Mouse (Mus musculus) adrenal gland, postnatal 25 days (tissue): ENCODE data around the gene Prkacb. TPM values are rescaled to one million over a fixed set of nuclear protein-coding genes. Genes with fewer than 3 reads are reported as not detected.

Experiments
- DNase-seq: peaks from one replicate; pipeline ENCODE4 v3.0.0; 2021; ENCODE audit warnings: mixed read lengths
- long read RNA-seq: library from polyadenylated mRNA; stranded (forward); transcript quantifications from one replicate; pipeline ENCODE4 v2.0.0, GENCODE M21; 2021
- total RNA-seq: library from RNA; stranded (reverse); gene quantifications from 2 replicates; pipeline ENCODE4 v1.2.3, GENCODE M21; 2021

Prkacb gene
- 78.9 and 124 TPM in 2 replicates for total RNA-seq
- long read RNA-seq, full-length matches to known transcripts, result 69 of 77 reads
- long read RNA-seq, partial matches to known transcripts, result 1 of 77 reads
- long read RNA-seq, other reads (novel, unspliced or antisense), result 7 of 77 reads

DNA sequence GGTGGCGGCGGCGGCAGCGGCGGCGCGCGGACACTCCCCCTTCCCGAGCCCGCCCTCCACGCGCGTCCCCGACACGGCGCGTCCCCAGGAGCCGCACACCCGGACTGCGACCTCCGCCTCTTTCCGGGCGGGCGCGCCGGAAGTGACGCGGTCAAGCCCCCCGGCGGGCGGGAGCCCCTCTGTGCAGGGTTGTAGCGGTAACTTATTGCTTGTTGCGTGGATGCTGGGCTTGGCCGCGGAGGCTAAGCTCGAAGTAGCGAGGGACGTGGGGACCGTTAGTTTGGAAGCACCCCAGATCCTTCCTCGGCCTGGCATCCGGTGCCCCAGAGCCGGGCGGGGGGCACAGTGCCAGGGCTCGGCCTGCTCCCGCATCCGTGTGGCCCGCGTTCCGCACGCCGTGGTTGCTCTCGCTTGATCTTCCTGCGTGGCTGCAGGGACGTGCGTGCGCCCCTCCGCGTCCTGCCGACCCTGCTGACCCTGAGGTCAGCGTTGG lies at the start of gene Prkacb:
TSS of gene Prkacb (minus strand) at position 90 of the 493 bp plus-strand sequence.
- peak; percentile 95 for DNase-seq

DNA sequence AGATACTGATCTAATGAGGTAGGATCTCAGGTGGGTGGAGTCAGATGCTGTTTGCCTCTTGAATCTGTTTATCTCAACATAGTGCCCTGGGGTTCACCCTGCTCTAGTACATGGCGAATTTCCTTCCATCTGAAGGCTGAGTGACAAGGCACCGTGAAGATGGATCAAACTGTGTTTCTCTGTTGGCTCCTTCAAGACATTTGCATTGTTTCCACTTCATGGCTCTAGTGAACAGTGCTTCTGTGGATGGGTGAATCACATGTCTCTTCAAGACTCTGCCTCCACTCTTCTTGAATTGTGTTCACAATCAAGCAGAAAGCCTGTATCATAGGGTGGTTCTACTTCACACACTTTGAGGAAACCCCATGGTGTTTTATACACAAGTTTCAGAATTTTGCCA lies 47.5 kb upstream of the Prkacb start:
- no peak for DNase-seq

DNA sequence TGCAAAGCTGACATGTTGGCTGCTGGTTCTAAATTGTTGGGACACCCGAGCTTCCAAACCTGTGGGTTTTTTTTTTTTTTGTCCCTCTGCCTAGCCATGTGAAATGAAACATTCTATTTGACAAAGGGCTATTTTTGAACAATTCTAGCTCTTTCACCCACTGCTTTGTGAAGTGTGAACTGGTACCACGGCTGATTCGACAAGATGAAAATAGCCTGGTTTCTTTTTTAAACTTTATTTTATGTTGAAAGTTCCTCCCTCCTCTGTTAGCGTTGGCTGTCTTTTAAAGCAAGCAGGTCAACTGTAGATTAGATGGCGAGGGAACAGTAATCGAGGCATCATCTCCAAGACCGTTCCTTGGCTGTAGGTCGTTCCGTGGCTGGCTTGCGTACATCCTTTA lies 44.6 kb upstream of the Prkacb start:
- DNase-seq, result no peak

DNA sequence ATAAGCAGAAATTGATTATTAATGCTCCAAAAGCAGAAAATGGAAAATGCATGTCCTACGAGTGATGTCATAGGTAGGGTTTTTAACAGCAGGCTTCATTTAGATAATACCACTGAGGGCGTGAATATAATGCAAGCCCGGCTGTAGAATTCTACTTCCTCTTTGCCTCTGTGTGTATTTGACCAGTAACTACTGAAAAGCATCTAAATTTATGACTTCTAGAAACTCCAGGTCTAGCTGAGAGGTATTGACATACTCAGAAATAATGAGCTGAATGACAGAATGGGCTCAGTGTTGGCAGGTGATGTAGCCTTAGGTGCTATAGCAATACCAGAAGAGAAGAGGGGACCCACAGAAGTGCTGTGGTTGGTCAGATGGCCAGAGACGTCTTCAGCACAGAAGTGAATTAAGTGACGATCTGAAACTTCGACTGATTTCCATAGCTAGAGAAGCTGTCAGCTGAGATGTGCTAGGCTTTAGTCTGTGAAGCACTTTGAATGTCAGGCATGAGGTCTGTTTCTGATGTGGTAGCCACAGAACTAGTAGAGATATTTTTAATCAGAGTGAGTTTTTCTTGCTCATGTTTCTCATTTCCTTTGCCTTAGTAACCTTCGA lies 41.8 kb upstream of the Prkacb start:
- DNase-seq, result no peak

DNA sequence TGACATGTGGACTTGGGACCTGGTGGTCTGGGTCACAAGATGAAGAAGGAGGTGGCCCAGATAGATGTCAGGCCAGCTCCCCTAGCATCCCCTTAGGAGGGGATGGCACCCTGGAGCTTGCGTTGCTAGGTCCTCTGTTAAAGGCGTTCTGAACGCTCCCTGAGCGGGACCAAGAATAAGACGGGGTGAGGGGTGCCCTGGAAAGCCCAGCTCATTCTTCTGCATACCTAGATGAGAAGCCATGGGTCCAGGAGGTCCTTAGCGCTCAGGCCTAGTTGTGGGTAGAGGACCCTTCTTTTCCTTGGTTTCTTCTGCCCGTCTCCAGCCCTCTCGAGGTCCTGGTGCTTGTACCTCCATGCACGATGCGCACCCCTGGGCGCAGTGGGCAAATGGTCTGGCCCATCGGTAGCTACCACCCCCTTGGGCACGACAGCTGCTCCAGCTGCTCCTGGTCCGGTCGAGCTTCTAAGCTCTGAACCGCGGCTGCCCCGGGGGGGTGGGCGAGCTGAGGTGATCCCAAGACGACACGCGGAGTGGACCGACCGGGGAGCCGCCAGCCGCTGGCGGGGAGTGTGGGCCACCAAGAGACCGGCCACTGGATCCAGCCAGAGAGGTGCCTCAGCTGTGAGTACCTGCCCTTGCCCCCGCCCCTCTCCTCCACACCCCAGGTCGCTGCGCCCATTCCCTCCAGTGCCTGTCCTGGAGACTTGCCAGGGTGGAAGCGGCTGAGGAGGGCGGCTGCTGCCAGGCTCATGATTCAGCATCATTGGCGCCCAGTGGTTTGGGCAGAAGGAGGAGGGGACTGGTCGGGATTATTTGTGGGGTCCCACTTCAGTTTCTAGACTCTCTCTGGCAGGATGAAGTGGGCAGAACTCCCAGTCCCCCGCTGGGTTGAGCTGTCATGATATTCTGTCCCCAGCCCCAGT lies 39.4 kb upstream of the Prkacb start, which contains the start of gene Ttll7:
TSS of gene Ttll7 (plus strand) at position 402 of the 926 bp plus-strand sequence.
- DNase-seq, result peak; percentile 84

DNA sequence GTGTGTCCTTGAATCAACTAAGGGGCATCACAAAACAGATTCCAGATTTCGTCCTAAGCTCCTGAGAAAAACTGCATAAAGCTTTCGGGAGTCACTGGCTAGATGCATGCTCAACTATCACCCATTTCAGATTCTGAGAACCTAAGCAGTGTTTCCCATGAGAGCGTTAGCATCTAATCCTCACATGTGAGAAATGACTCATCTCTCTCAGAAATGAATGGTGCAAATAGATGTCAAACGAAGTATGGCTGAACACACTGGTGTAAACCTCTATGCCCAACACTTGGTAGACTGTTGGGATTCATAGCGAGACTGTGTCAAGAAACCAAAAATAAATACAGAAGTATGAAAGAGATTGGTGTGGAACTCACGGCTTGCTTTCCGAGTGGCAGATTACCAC lies 36.6 kb upstream of the Prkacb start:
- DNase-seq, result no peak

DNA sequence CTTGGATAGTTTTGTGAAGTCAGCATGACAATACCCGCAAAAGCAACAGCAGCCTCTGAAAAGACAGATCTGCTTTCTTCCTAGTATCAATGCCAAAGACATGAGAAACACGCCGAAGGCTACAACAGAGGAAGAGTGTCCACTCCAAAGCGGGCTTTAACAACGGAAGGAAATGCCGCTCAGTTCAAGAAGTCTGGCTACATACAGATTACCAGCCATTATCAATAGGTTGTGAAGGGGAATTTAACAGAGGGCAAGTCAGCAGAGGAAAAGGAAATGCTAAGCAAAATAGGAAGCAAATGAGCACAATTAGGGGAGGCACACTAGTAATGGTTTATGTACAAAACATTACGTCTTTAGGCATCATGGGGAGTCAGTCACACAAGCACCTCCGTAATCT lies 35.3 kb upstream of the Prkacb start:
- DNase-seq, result no peak

DNA sequence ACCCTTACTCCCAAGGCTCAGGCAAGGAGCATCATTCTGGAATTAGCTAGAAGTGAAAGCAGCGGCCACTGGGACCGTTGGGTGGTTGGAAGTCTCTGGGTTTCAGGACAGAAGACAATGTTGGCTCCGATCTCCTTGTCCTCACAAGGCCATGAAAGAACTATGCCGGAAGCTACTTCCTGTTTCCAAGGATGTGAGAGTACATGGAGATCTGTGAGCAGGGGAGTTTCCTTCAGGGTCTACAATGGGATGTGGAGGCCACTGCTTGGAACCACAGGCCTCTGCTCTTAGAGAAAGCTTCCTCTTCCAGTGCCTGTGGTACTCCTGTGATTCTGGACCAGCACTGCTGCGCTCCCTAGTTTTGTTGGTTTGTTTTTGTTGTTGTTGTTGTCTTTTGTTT lies 33.4 kb upstream of the Prkacb start:
- no peak for DNase-seq

DNA sequence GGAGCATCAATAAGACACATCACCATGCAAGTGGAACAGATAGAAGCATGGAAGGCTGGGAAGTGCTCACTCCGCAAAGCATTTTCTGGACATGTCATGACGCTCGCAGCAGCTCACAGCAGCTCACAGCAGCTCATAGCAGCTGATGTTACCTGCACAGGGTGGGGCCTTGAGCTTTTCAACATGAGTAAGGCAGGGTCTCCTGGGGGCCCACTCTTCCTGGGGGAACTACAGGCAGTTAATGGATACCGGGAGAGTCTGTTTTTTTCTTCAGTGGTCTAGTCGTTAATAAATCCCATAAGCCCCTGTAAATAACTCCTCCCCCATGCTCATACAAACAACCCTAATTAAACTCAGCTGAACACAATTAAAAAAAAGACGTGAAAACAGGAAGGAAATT lies 30.7 kb upstream of the Prkacb start:
- no peak for DNase-seq

DNA sequence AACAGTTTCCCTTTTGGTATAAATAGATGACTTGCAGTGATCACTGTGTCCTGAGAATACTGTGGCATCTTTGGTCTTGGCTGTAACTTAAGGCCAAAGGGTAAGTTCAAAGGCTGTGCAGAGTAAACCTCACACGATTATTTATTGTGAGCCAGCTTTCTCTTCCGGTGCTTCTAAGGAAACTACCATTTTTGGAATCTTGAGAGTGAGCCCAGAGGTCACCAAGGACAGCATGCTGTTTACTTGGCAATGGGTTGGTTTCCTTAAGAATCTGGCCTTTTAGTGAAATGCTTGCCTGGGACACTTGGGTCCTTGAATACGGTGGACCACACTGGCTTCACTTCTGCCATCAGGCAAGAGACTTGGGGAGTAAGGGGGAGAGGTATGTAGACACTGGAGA lies 30.0 kb upstream of the Prkacb start:
- DNase-seq, result no peak

DNA sequence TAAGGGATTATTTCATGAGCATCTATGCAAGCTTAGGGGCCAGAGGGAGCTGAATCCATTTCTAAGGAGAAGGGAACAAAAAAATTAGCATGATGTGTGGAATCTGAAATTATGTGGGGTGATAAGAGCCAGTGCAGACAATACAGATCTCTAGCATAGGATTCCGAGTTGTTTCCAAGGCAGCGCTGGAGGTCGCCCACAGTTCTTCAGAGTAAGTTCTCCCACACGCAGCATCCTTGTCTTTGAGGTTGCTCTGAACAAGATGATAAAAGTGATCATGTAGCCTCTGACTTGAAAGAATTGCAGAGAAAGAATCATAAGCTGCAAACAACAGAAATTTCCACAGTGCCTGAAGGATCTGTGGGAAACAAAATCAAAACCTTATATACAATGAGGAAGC lies 7.9 kb upstream of the Prkacb start:
- DNase-seq, result no peak

DNA sequence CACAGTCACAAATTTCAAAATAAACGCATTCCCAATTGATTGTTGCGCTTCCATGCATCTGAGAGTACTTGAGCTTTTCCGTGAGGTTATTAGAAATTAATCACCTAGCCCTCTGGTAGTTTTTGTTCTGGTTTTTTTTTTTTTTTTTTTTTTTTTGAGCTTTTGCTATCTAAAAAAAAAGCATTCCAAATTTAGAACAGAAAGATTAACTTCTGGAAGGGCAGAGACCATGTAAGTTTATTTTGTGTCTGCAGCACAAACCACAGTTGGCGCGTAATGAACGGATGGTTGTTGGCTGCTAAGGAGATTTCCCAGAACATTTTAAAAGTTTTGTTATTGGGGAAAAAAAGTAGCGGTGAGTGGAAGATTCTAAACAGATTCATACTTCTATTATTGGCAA lies 834 bp upstream of the Prkacb start:
- no peak for DNase-seq

DNA sequence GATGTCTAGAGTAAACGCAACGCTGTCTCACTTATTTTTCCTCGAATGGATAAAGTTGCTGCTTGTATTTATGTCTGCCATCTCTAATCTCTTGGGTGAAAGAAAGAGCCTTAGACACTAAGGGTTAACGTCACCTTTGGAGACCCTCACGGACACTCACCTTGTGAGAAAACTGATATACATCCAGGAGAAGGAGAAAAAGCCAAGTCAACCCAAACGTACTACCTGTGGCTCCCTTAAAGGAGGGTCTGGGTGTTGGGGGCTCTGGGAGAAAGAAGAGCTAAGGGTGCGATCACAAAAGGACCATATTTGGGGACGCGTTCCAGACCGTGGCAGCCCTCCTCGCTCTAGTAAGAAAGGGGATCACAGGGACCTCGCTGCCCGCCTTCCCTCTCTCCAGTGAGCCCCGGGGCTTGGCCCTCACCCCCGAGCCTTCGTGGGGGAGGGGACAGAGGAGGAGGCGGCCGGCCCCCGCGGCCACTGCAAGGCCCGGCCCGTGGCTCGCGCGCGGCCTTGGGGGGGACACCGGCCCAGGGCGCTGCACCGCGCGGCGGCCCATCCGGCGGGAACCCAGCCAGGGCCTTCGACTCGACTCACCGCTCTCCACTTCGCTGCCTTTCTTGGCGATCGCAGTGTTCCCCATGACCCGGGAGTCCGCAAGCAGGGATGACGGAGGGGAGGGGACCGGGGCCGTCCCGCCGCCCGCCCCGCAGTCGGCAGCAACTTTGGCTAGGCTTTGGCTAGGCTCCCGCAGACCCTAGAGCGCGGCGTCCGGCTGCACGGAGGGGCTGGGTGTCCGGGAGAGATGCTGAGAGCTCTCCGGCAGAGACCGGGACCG lies 530 bp downstream of the Prkacb start:
- DNase-seq, result peak; percentile 64

DNA sequence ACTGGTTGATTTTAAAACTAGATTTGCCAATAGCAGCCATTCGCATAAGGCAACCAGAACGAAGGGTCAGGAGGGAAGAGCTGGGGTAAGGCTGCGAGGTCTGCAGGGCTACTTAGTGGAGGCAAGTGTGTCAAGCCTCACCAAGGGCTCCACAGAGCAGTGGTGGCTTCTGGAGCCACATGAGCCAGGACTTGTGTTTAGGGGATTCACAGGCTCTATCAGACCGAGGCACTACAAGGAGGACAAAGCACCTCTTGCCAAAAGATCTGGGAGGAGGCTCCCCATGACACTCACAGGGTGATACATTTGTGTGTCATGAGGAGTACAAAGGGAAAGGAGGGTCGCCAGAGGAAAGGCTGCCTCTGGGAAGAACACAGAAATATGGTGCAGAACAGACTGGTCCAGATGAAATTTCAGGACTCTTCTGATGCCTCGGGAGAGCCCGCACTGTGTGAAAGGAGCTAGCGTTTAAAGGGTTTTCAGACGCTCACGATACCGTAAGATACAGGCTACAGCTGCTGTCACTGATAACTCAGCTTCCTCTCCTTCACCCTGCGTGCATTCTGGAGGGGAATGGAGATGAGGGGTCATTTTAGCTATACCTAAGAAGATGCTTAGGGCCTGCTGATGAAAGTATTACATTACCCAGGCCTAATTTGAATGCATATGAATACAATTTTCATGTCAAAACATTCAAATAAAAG lies 19.1 kb downstream of the Prkacb start:
- no peak for DNase-seq

DNA sequence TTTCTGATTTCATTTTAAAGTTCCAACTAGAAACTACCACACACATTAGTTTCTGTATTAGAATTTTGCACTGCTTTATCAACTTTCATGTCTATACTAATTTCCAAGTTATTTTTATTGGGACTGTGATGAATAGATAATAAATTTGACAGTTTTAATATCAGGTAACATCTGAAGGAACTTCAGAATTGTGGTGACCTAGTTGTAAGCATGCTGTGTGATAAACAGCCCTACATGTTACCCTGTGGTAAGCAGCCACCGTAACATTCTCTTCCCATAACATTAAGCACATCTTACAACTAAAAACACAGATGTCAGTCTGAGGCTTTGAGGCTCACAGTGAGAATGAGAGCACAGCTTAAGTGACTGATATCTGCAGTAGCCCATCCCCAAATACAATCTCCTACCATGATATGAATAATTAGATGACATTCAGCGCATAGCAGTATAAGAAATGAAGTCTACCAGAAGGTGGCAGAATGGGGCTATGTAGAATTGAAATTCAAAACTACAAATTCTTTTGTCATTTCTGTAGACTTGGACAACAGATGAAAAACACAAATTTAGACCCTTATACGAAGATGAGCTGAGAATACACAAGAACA lies 20.5 kb downstream of the Prkacb start:
- DNase-seq, result no peak

DNA sequence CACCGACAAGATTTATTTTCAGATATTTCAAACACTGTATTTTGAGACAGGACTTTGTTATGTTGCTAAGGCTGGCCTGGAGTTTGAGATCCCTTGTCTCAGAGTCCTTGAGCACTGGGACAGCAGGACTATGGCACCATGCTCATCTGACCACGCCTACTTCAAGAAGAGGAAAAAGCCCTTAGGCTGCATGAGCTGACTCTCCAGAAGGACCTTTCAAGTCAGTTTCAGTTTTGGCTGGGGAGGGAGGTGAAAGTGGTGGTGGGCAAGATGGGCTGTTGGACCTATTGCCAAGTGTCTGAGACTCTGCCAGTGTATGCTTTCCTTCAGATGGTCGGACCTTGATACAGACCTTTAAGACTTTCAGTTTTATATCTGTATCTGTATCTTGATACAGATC lies 28.6 kb downstream of the Prkacb start:
- DNase-seq, result no peak

DNA sequence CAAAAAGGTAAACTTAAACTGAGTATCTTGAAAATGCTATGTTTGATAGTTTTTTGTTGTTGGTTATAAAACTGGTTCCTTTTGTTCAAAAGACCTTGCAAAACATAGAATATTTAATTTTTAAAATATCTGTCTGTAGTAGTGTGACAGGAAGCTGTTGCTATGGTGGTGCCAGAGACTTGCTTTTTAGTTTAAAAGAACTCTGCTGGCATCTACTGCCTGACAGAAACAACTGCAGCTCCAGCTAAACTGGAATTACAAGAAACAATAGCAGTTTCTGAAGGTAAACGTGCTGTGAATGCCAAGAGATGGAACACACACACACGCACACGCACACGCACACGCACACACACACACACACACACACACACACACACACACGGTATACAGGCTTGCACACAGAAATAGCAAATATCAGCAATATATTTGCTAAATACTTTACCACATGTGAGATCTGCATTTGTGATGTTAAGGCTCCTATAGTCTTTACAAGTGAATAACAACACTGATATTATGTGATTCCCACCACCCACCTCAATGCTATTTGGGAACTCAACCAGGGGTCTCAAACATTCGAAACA lies 29.1 kb downstream of the Prkacb start:
- no peak for DNase-seq

DNA sequence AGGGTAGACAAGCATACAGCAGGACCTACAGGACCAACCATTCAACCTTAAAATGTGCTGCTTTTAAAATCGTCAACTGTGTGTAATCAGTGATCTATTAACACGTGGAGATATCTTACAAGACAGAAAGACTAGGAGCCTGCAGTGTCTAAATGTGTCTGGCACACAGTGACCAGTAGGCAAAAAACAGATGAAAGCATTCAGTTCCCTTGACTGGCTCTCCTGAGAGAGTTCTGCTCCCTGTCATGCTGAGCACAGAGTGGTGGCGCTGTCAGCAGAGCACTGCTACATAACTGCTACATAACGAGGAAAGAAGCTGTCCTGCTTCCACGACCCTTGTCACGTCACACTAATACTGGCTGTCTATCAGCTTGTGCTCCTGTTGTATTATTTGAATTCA lies 30.2 kb downstream of the Prkacb start:
- DNase-seq, result no peak

DNA sequence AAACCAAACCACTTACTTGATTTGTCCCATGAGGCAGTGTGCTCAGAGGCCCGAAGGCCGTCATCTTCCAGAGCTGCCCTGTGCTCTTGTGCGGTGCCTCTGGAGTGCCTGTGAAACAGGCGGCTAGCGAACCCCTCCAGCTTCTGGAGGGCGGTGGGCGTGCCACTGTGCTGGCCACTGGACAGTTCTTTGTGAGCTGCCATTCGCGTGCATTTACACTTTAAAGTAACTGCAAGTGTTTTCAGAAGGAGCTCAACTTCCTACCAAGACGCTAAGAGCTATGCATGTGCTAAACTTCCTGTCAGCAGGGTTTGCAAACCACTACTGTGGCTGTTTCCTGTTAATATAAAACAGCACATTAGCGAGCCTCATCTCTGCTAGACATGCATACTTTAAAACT lies 31.7 kb downstream of the Prkacb start:
- DNase-seq, result peak; percentile 19

DNA sequence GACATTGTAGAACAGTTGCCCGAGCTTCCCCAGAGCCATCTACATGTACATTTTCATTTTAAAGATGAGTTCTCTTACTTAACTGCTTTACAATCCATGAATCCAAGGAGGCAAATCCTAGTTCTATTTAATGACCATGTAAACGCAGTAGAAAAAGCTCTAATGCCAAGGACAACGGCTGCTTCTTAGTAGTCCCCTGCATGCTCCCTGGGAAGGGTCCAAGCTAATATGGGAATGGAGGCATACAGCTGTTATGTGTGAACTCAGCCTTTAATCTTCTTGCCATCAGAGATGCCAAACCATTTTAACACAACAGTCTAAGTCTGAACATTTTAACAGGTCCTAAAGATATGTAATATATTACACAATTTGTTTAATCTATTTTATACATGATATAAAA lies 32.5 kb downstream of the Prkacb start:
- no peak for DNase-seq

DNA sequence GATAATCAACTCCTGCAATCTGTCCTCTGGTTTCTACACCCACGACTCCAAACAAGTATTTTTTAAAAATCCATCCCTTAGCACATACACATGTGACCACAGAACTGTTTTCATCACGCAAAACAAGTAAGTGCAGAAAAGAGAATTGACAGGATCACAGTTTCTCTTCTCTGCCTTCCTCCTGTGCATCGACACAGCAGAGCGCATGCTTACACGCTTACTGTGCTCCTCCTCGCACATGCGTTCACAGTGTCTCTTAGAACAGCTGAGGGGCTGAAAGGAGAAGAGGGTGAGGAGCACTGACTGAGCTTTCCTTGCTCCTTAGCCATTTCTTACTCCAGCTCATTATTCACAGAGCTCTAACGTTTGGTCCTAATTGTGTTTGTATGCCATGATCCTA lies 33.9 kb downstream of the Prkacb start:
- no peak for DNase-seq
